Mouse (Mus musculus): Measurements from ENCODE around the gene 2700081O15Rik. TPM values are rescaled to one million over a fixed set of nuclear protein-coding genes. Genes with fewer than 3 reads are reported as not detected.
"Not testable (repeated sequence)": the region's sequence is repeated elsewhere in the genome, so short reads cannot be mapped to it uniquely, and the experiment has no call there.

Gene 2700081O15Rik
- polyA plus RNA-seq, 1 experiment, result 19.3 TPM

GRCm38 (mm10) chr19:7382248-7382902, 35.0 kb upstream of the 2700081O15Rik start:
- H3K79me3 ChIP-seq (ENCODE audit: low read depth), result peaks cover 9% of the 10 kb centered on the region
- peak overlapping the region; percentile 77 for H3K4me3 ChIP-seq (ENCODE audit: insufficient read depth, poor library complexity, severe bottlenecking)
- no peak for TF ChIP-seq MAX (IDR thresholded peaks at IDR 0.05)
- no peak for TF ChIP-seq CEBPB (IDR thresholded peaks at IDR 0.05; ENCODE audit: low read depth)
- TF ChIP-seq MYOD1 (IDR thresholded peaks at IDR 0.05; ENCODE audit: control insufficient read depth, insufficient read length, low read depth), result no peak
- no peak for TF ChIP-seq FOSL1 (IDR thresholded peaks at IDR 0.05; ENCODE audit: insufficient read depth, low read length, poor library complexity, severe bottlenecking)
- no peak for TF ChIP-seq MYOG (IDR thresholded peaks at IDR 0.05; ENCODE audit: control insufficient read depth, extremely low read depth, insufficient read length)
- TF ChIP-seq USF1 (IDR thresholded peaks at IDR 0.05; ENCODE audit: low read depth), result no peak
- TF ChIP-seq CTCF (IDR thresholded peaks at IDR 0.05; ENCODE audit: control insufficient read depth, insufficient read depth, insufficient read length), result no peak
- H3K36me3 ChIP-seq (ENCODE audit: control insufficient read depth, insufficient read depth), result no peaks in the 10 kb centered on the region
- H3K79me2 ChIP-seq (ENCODE audit: control insufficient read depth, insufficient read depth), result peaks cover 48% of the 10 kb centered on the region
- H3ac ChIP-seq (ENCODE audit: control insufficient read depth, insufficient read length, low read depth), result peak overlapping the region; percentile 87
- H3K27me3 ChIP-seq (ENCODE audit: control insufficient read depth, insufficient read depth, insufficient read length), result no peaks in the 10 kb centered on the region

- peaks cover 9% of the 10 kb centered on the region for H3K79me3 ChIP-seq (ENCODE audit: low read depth)
- peak within 1 kb of the TSS; percentile 88 for H3ac ChIP-seq (ENCODE audit: control insufficient read depth, insufficient read length, low read depth)
- no peaks in the 10 kb centered on the region for H3K36me3 ChIP-seq (ENCODE audit: control insufficient read depth, insufficient read depth)
- no peaks in the 10 kb centered on the region for H3K27me3 ChIP-seq (ENCODE audit: control insufficient read depth, insufficient read depth, insufficient read length)
- H3K4me3 ChIP-seq (ENCODE audit: insufficient read depth, poor library complexity, severe bottlenecking), result peak within 1 kb of the TSS; percentile 77
- peaks cover 42% of the 10 kb centered on the region for H3K79me2 ChIP-seq (ENCODE audit: control insufficient read depth, insufficient read depth)
- TF ChIP-seq MYOD1 (IDR thresholded peaks at IDR 0.05; ENCODE audit: control insufficient read depth, insufficient read length, low read depth), result no peak
- no peak for TF ChIP-seq MYOG (IDR thresholded peaks at IDR 0.05; ENCODE audit: control insufficient read depth, extremely low read depth, insufficient read length)
- TF ChIP-seq FOSL1 (IDR thresholded peaks at IDR 0.05; ENCODE audit: insufficient read depth, low read length, poor library complexity, severe bottlenecking), result no peak
- TF ChIP-seq CEBPB (IDR thresholded peaks at IDR 0.05; ENCODE audit: low read depth), result no peak
- TF ChIP-seq CTCF (IDR thresholded peaks at IDR 0.05; ENCODE audit: control insufficient read depth, insufficient read depth, insufficient read length), result no peak
- peak; percentile 78 for TF ChIP-seq USF1 (IDR thresholded peaks at IDR 0.05; ENCODE audit: low read depth)
- TF ChIP-seq MAX (IDR thresholded peaks at IDR 0.05), result peak; percentile 17
Measured at GRCm38 (mm10) chr19:7382903-7383865, 34.2 kb upstream of the 2700081O15Rik start, which contains the start of gene Spindoc. Spindoc (minus strand) TSS chr19:7382994.

GRCm38 (mm10) chr19:7386042-7386441, 31.4 kb upstream of the 2700081O15Rik start:
- TF ChIP-seq MAX (IDR thresholded peaks at IDR 0.05), result no peak
- TF ChIP-seq CTCF (IDR thresholded peaks at IDR 0.05; ENCODE audit: control insufficient read depth, insufficient read depth, insufficient read length), result no peak
- TF ChIP-seq MYOG (IDR thresholded peaks at IDR 0.05; ENCODE audit: control insufficient read depth, extremely low read depth, insufficient read length), result no peak
- no peak for TF ChIP-seq CEBPB (IDR thresholded peaks at IDR 0.05; ENCODE audit: low read depth)
- no peak for TF ChIP-seq USF1 (IDR thresholded peaks at IDR 0.05; ENCODE audit: low read depth)
- no peak for TF ChIP-seq FOSL1 (IDR thresholded peaks at IDR 0.05; ENCODE audit: insufficient read depth, low read length, poor library complexity, severe bottlenecking)
- H3K79me2 ChIP-seq (ENCODE audit: control insufficient read depth, insufficient read depth), result peaks cover 17% of the 10 kb centered on the region
- H3K36me3 ChIP-seq (ENCODE audit: control insufficient read depth, insufficient read depth), result no peaks in the 10 kb centered on the region
- H3ac ChIP-seq (ENCODE audit: control insufficient read depth, insufficient read length, low read depth), result no peak overlapping the region
- H3K79me3 ChIP-seq (ENCODE audit: low read depth), result peaks cover 2% of the 10 kb centered on the region
- no peak overlapping the region for H3K4me3 ChIP-seq (ENCODE audit: insufficient read depth, poor library complexity, severe bottlenecking)
- no peaks in the 10 kb centered on the region for H3K27me3 ChIP-seq (ENCODE audit: control insufficient read depth, insufficient read depth, insufficient read length)

- Histone ChIP-seq H3ac (ENCODE audit: control insufficient read depth, insufficient read length, low read depth) (no peak overlapping the region), H3K27me3 (ENCODE audit: control insufficient read depth, insufficient read depth, insufficient read length) (no peaks in the 10 kb centered on the region), H3K79me3 (ENCODE audit: low read depth) (no peaks in the 10 kb centered on the region), H3K36me3 (ENCODE audit: control insufficient read depth, insufficient read depth) (no peaks in the 10 kb centered on the region), H3K4me3 (ENCODE audit: insufficient read depth, poor library complexity, severe bottlenecking) (no peak overlapping the region), H3K79me2 (ENCODE audit: control insufficient read depth, insufficient read depth) (no peaks in the 10 kb centered on the region)
- TF ChIP-seq USF1 (IDR thresholded peaks at IDR 0.05; ENCODE audit: low read depth), result no peak
- TF ChIP-seq MYOG (IDR thresholded peaks at IDR 0.05; ENCODE audit: control insufficient read depth, extremely low read depth, insufficient read length), result no peak
- no peak for TF ChIP-seq CTCF (IDR thresholded peaks at IDR 0.05; ENCODE audit: control insufficient read depth, insufficient read depth, insufficient read length)
Measured at GRCm38 (mm10) chr19:7388488-7388887, 28.9 kb upstream of the 2700081O15Rik start.

GRCm38 (mm10) chr19:7396867-7397826, 20.3 kb upstream of the 2700081O15Rik start:
- H3K79me2 ChIP-seq (ENCODE audit: control insufficient read depth, insufficient read depth); H3K4me3 ChIP-seq (ENCODE audit: insufficient read depth, poor library complexity, severe bottlenecking); H3K36me3 ChIP-seq (ENCODE audit: control insufficient read depth, insufficient read depth); H3ac ChIP-seq (ENCODE audit: control insufficient read depth, insufficient read length, low read depth); H3K79me3 ChIP-seq (ENCODE audit: low read depth); H3K27me3 ChIP-seq (ENCODE audit: control insufficient read depth, insufficient read depth, insufficient read length): not testable (repeated sequence)

GRCm38 (mm10) chr19:7398898-7399297, 18.5 kb upstream of the 2700081O15Rik start:
- H3K27me3 ChIP-seq (ENCODE audit: control insufficient read depth, insufficient read depth, insufficient read length); H3K79me2 ChIP-seq (ENCODE audit: control insufficient read depth, insufficient read depth); H3K36me3 ChIP-seq (ENCODE audit: control insufficient read depth, insufficient read depth); H3K4me3 ChIP-seq (ENCODE audit: insufficient read depth, poor library complexity, severe bottlenecking); H3K79me3 ChIP-seq (ENCODE audit: low read depth); H3ac ChIP-seq (ENCODE audit: control insufficient read depth, insufficient read length, low read depth): not testable (repeated sequence)
